Mouse (Mus musculus) urinary bladder, postnatal 36 days (tissue): ENCODE data around the gene Atg5.
A peak's percentile ranks its signal among the peaks of the same experiment; 100 is the strongest.
"Not testable (repeated sequence)": the region's sequence is repeated elsewhere in the genome, so short reads cannot be mapped to it uniquely, and the experiment has no call there.

Experiments used
- DNase-seq, 2 experiments: peaks; one replicate each; pipeline ENCODE4 v3.0.0; 2022; ENCODE audit warnings: low spot score in 2 of 2, mixed read lengths in 1 of 2

Atg5 gene

DNA sequence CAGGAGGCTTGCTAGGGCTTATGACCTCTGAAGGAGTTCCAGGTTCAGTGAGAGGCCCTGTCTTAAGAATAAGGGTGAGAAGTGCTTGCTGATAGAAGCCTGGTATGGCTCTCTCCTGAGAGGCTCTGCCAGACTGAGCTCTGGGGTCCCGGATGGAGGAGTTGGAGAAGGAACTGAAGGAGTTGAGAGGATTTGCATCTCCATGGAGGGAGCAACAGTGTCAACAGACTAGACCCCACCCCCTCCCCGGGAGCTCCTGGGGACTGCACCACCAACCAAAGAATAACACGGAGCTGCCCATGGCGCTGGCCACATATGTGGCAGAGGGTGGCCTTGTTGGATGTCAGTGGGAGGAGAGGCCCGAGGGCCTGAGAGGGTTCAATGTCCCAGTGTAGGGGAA, 47.1 kb downstream of the Atg5 start:
- no peak for DNase-seq

DNA sequence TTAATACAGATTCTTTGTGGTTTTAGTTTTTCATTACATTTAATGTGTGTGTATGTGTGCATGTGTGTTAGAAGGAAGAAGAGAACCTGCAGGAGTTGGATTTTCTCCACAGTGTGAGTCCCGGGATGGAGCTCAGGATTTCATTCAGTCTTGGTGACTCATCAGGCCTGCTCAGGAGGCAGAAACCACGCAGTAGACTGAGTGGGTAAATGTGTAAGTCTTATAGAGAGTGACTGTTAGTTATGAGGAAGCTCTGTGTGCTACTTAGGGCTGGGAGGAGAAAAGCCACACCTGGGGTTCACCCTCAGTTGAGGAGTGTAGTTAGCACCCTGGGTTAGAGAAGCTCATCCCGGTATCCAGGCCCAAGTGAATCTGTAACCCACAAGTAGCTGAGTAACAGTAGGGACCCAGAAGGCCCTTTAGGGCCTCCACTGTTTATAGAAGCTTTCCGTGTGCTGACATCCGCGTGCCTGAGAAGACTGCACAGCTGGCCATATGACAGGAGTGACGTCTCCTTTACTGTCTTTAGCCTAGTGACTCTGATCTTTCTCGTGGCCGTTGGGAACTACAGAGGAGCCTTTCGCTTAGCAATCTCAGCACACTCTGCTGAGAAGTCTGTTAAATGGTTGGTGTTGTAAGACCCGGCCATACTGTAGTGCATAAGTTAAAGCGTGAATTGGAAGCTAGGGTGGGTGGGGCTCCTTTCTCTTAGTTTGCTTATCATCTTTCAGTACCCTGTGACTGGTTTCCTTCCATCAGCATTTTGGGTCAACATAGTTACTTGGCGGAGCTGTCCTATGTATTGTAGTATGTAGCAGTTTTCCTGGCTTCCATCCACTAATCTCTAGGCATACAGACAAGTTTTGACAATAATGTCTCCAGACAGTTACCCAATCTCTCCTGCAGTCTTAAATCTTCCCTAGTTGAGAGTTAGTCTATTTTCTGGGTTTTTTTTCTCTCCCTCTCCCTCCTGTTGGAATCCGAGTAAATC, 48.4 kb downstream of the Atg5 start:
- DNase-seq, result no peak

DNA sequence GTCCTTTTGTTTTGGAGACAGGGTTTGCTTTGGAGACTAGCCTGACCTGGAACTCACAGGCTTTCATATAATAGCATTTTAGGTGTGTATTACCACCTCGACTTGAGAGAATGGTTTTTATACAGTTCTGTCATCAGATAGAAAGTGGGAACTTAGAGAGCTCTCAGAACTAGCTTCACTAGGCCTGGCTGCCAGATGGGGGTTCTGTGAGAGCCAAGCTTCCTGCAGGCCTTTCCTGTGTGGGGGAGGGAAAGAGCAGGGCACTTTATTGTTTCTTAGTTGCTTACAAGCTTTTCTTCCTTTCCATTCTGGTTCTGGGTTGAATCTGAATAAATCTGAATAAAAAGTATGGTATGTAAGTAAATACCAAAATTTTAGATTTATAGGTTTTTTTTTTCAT, 54.0 kb downstream of the Atg5 start:
- no peak for DNase-seq

DNA sequence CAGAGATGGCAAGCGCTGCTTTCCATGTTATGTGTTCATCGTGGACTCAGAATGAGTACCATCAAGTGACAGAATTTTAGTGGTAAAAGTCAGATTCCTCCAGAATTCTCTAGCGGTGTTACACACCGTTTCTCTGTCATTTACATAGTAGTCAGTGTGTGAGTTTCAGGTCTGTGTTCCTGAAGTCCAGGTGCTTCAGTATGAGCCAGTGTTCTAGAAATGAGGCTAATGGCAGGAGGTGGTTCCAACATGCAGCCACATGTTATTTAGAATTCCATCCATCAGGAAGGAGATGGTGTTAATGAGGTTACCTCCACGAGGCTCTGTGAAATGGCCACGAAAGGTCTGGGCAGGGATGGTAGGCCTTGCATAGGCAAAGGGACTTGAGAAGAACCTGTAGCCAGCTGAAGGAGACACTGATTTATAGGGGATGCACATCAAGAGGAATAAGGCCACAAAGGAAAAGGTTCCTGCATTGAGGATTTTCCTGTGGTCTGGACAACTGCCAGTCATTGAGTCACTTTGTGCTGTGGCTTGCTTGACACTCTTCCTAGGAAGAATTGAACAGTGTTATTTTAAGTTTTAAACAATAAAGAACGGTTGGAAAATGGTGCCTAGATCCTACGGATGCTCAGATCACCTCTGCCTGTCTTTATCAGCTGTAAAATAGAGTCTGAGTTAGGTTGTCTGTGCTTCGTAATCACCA, 55.1 kb downstream of the Atg5 start:
- no peak for DNase-seq

DNA sequence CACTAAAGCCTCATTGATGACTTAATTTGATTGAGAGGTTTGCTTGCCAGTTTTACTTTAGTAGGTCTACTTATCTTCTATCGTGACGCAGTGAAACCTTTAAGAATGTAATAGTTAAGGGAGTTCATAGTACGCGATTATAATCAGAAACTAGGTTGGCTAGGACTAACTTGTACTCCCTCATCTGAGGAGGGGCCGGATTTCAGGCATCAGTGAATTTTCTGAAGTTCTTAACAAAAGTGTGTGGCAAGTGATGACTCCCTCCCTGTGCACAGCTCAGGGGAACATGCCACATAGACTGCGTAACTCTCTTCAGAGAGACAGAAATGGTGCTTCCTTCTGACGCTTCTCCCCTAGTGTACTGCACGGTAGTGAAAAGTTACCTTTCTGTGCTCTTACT, 55.7 kb downstream of the Atg5 start:
- DNase-seq, result no peak

DNA sequence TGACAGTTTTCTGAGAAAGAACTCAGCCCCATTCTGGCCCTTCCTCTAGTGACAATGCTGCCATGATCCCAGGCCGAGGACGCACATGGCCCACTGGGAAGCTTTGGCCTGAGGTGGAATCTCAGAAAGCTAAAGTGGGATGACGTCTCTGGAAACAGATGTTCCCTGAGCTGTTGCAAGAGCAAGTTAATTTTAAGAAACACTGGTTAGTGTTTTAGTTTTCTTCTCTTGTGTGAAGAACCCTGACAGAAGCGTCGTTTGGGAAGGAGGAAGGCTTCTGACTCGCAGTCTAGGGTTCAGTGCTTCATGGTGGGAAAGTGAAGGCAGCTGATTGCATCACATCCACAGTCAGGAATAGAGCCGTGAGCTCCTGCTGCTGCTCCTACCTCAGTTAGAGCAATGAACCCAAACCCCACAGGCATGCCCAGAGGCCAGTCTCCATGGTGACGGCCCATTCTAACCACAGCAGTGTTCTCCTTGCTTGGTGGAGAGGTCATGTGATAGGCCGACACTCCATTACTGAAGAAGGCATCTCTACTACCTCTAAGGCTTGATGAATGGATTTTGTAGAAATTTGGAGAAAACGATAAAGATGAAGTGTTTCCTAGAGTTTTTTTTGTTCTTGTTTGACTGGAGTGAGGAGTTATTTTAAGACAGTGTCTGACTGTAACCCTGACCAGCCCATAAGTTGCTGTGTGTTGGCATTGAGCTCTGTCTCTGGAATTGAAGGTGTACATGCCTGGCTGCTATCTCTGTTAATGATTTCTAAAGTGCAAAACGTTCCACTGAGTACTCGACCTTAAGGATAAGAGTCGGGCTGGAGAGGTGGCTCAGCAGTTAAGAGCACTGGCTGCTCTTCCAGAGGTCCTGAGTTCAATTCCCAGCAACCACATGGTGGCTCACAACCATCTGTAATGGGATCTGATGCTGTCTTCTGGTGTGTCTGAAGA, 57.7 kb downstream of the Atg5 start:
- no peak for DNase-seq

- no peak for DNase-seq
Observed at GRCm38 (mm10) chr10:44327057-44327456, 58.9 kb downstream of the Atg5 start.

DNA sequence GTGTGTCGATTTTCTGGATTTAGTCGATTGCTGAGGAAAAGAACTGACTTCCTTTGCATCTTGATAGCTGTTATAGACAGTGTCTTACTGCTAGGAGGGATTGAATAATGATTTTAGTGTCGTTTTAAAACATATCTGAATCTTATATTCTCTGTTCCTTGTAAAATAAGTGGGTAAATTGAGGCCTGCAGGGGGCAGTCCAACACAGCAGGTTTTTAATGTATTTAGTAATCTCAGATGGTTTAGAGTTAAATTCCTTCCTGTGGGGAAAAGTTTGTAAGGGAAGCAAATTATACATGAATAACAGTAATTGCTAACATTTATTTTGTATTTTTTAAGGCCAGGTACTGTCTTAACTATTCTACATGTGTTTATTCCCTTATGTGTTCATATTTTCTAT, 60.2 kb downstream of the Atg5 start:
- peak in 1 of 2 experiments; percentile 33 for DNase-seq

DNA sequence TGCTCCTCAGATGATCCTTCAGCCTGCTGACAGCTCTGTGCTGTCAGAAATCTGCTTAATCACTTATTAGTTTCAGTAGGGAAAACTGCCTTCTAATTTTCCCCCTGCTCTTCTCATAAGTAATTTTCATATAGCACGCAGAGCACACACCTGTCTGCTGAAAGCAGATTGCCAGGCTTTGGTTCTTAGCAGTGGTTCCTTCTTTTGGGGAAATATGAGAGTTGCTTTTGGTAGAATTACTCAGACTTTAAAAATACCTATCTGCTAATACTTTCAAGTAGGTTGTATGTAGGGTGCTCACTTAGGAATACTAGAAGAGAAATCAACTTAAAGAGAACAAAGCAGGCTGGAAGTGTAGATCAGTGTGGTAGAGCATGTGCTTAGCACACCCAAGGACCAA, 62.6 kb downstream of the Atg5 start:
- no peak for DNase-seq

GRCm38 (mm10) chr10:44331469-44331868, 63.3 kb downstream of the Atg5 start:
- DNase-seq, result no peak

DNA sequence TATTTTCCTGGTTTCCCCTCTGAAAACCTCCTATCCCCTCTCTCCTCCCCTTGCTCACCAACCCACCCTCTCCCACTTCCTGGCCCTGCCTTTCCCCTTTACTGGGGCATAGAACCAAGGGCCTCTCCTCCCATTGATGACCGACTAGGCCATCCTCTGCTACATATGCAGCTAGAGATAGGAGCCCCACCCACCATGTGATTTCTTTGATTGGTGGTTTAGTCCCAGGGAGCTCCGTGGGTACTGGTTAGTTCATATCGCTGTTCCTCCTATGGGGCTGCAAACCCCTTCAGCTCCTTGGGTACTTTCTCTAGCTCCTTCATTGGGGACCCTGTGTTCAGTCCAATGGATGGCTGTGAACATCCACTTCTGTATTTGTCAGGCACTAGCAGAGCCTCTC, 64.5 kb downstream of the Atg5 start:
- not testable (repeated sequence) for DNase-seq

DNA sequence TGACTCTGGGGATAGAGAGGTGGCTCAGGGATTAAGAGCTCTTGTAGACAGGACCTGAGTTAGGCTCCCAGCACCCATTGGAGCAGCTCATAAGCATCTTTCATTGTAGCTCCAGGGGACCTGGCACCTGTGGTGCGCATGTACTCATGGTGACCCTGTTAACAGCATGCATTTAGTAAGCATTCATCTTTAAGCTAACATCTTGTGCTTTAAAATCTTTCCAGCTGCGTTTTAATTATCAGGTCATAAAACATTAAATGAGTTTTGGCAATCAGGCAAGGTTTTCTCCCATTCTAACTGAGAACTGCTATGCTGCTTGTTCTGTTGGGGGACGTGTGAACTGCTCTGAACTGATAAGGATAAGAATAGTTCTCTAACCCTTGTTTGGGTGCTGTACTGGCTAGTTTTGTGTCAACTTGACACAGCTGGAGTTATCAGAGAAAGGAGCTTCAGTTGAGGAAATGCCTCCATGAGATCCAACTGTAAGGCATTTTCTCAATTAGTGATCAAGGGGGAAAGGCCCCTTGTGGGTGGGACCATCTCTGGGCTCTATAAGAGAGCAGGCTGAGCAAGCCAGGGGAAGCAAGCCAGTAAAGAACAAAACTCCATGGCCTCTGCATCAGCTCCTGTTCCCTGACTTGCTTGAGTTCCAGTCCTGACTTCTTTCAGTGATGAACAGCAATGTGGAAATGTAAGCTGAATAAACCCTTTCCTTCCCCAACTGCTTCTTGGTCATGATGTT, 68.7 kb downstream of the Atg5 start:
- DNase-seq, result not testable (repeated sequence)

GRCm38 (mm10) chr10:44338571-44338970, 70.4 kb downstream of the Atg5 start:
- no peak for DNase-seq

GRCm38 (mm10) chr10:44339326-44339725, 71.2 kb downstream of the Atg5 start:
- no peak for DNase-seq

GRCm38 (mm10) chr10:44340928-44341327, 72.8 kb downstream of the Atg5 start:
- no peak for DNase-seq

DNA sequence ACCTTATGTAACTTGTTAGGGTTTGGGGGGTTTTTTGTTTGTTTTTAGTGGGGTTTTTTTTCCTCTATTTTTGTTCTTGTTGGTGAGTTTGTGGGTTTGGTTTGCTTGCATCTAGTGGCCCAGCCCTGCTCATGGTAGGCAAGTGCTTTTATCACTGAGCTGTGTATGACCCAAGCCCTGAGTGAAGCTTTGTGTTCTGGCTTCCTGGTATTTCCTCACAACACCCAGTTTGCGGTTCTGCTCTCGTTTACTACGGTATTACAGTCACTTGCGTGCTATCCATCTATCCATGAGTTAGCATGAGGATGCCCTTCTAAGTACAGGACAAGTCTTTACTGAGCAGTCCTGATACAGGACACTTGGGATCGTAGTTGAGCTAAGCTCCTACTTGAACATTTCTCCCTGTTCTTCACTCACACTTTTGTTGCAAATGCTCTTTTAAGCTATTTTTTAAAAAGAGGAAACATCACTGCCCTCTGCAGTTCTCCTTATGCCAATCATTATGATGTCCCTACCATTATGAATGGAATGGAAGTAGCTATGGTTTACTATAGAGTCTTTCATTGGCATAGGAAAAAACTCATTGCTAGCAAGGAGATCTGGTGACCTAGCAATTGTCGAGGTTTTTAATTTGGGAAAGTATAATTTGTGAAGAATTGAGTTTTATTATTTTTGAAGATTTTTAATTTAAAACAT, 73.8 kb downstream of the Atg5 start:
- DNase-seq, result no peak

- peak in 1 of 2 experiments; percentile 16 for DNase-seq
Observed at GRCm38 (mm10) chr10:44343351-44343750, 75.2 kb downstream of the Atg5 start.

GRCm38 (mm10) chr10:44347549-44348172, 79.5 kb downstream of the Atg5 start:
- DNase-seq, result no peak

GRCm38 (mm10) chr10:44348474-44349415, 80.6 kb downstream of the Atg5 start:
- DNase-seq, result no peak
